Mouse (Mus musculus) forebrain, embryonic 16.5 days (tissue): ENCODE data around the gene Atf3. TPM values are rescaled to one million over a fixed set of nuclear protein-coding genes. Genes with fewer than 3 reads are reported as not detected.

Source experiments
- ATAC-seq: fragments of 200-750 bp; cut with Nextera tagmentation; 2 replicates; pipeline ENCODE4 v1.8.0; 2017; ENCODE audit warnings: mild to moderate bottlenecking, moderate library complexity
- H3K27ac ChIP-seq: fragments of 300-500 bp; sonication (generic); 2 replicates; pipeline ENCODE4 v1.5.1; 2014; ENCODE audit warnings: low read length, control low read depth
- H3K27me3 ChIP-seq: fragments of 300-500 bp; sonication (generic); replicated peaks from 2 replicates; pipeline ENCODE4 v1.6.1; 2014; ENCODE audit warnings: low read length; ENCODE audit not compliant: control insufficient read depth, insufficient read depth
- H3K36me3 ChIP-seq: fragments of 300-500 bp; sonication (generic); 2 replicates; pipeline ENCODE4 v1.6.1; 2014; ENCODE audit not compliant: control insufficient read depth, insufficient read depth
- H3K4me1 ChIP-seq: fragments of 300-500 bp; sonication (generic); replicated peaks from 2 replicates; pipeline ENCODE4 v1.6.1; 2014; ENCODE audit warnings: low read length; ENCODE audit not compliant: control insufficient read depth, insufficient read depth
- H3K4me2 ChIP-seq: fragments of 300-500 bp; sonication (generic); 2 replicates; pipeline ENCODE4 v1.6.1; 2014; ENCODE audit warnings: mild to moderate bottlenecking, low read length, control low read depth
- H3K4me3 ChIP-seq: fragments of 300-500 bp; sonication (generic); replicated peaks from 2 replicates; pipeline ENCODE4 v1.5.1; 2014; ENCODE audit warnings: mild to moderate bottlenecking, low read length, control low read depth
- H3K9ac ChIP-seq: fragments of 300-500 bp; sonication (generic); replicated peaks from 2 replicates; pipeline ENCODE4 v1.6.1; 2014; ENCODE audit warnings: low read depth, low read length, control low read depth
- H3K9me3 ChIP-seq: fragments of 300-500 bp; sonication (generic); 2 replicates; pipeline ENCODE4 v1.6.1; 2016; ENCODE audit warnings: low read length; ENCODE audit not compliant: control insufficient read depth
- WGBS: fragments of 180-500 bp; shearing (Covaris S2); extraction: QIAGEN DNeasy Blood & Tissue Kit; methylation state at CpG from one replicate; pipeline ENCODE4 v1.1.7; 2014; 5-methylcytosine and 5-hydroxymethylcytosine counted together
- polyA plus RNA-seq: library from polyadenylated mRNA; unstranded; fragments of >200 nt; fragmentation: Nextera tagmentation; extraction: Ambion mirVana; gene quantifications from 2 replicates; pipeline ENCODE4 v1.2.1, GENCODE M21; 2015

The Atf3 gene
- 0.80 and 0.95 TPM in 2 replicates for polyA plus RNA-seq

- no peak within 1 kb of the TSS for H3K27ac ChIP-seq
- ATAC-seq: no peak
- 0 out of 2 replicates have a peak, but pooled peaks cover 2% of the 10 kb centered on the region for H3K4me1 ChIP-seq
- H3K27me3 ChIP-seq: no peaks in the 10 kb centered on the region
- H3K4me2 ChIP-seq: no peak within 1 kb of the TSS
- WGBS: 83% methylated on average over 6 of the region's 6 CpGs
- no peak within 1 kb of the TSS for H3K9ac ChIP-seq
- no peaks in the 10 kb centered on the region for H3K36me3 ChIP-seq
- no peak within 1 kb of the TSS for H3K4me3 ChIP-seq
- no peaks in the 10 kb centered on the region for H3K9me3 ChIP-seq
These were observed at the start of gene Atf3 for GRCm38 (mm10) chr1:191217939-191218338. Gene Atf3 (minus strand): TSS chr1:191218039.

- Histone ChIP-seq H3K9me3 (no peaks in the 10 kb centered on the region), H3K27ac (no peak overlapping the region), H3K4me2 (no peak overlapping the region), H3K27me3 (no peaks in the 10 kb centered on the region), H3K4me1 (no peaks in the 10 kb centered on the region), H3K4me3 (no peak overlapping the region), H3K36me3 (no peaks in the 10 kb centered on the region), H3K9ac (no peak overlapping the region)
- WGBS: 88% methylated on average over 5 of the region's 5 CpGs
- no peak for ATAC-seq
These were observed 49.3 kb upstream of the Atf3 start for GRCm38 (mm10) chr1:191267162-191267561.

GRCm38 (mm10) chr1:191263471-191263870 lies 45.6 kb upstream of the Atf3 start:
- H3K27ac ChIP-seq: no peak overlapping the region
- no peaks in the 10 kb centered on the region for H3K4me1 ChIP-seq
- no peak overlapping the region for H3K4me2 ChIP-seq
- no peak overlapping the region for H3K4me3 ChIP-seq
- no peak overlapping the region for H3K9ac ChIP-seq
- H3K9me3 ChIP-seq: no peaks in the 10 kb centered on the region
- no peaks in the 10 kb centered on the region for H3K36me3 ChIP-seq
- no peak for ATAC-seq
- 90% methylated on average over 5 of the region's 5 CpGs for WGBS
- no peaks in the 10 kb centered on the region for H3K27me3 ChIP-seq

GRCm38 (mm10) chr1:191261861-191262260 lies 44.0 kb upstream of the Atf3 start:
- no peaks in the 10 kb centered on the region for H3K9me3 ChIP-seq
- no peak for ATAC-seq
- no peak overlapping the region for H3K4me2 ChIP-seq
- 21% methylated on average over 6 of the region's 6 CpGs for WGBS
- H3K4me1 ChIP-seq: no peaks in the 10 kb centered on the region
- H3K27ac ChIP-seq: no peak overlapping the region
- H3K9ac ChIP-seq: no peak overlapping the region
- no peaks in the 10 kb centered on the region for H3K36me3 ChIP-seq
- no peak overlapping the region for H3K4me3 ChIP-seq
- no peaks in the 10 kb centered on the region for H3K27me3 ChIP-seq

- Histone ChIP-seq H3K27me3 (no peaks in the 10 kb centered on the region), H3K9me3 (no peaks in the 10 kb centered on the region), H3K4me3 (no peak overlapping the region), H3K9ac (no peak overlapping the region), H3K27ac (no peak overlapping the region), H3K4me2 (no peak overlapping the region), H3K4me1 (no peaks in the 10 kb centered on the region), H3K36me3 (no peaks in the 10 kb centered on the region)
- WGBS: 75% methylated on average over 5 of the region's 5 CpGs
- no peak for ATAC-seq
These were observed 41.8 kb upstream of the Atf3 start for GRCm38 (mm10) chr1:191259661-191260060.

- Histone ChIP-seq H3K4me1 (no peaks in the 10 kb centered on the region), H3K9me3 (no peaks in the 10 kb centered on the region), H3K9ac (no peak overlapping the region), H3K36me3 (no peaks in the 10 kb centered on the region), H3K4me3 (no peak overlapping the region), H3K4me2 (no peak overlapping the region), H3K27me3 (no peaks in the 10 kb centered on the region), H3K27ac (no peak overlapping the region)
- no peak for ATAC-seq
- 25% methylated on average over 7 of the region's 7 CpGs for whole genome bisulfite sequencing
These were observed 41.3 kb upstream of the Atf3 start for GRCm38 (mm10) chr1:191259121-191259520.

GRCm38 (mm10) chr1:191258521-191258920 lies 40.7 kb upstream of the Atf3 start:
- Histone ChIP-seq H3K36me3 (no peaks in the 10 kb centered on the region), H3K9me3 (no peaks in the 10 kb centered on the region), H3K9ac (no peak overlapping the region), H3K27me3 (no peaks in the 10 kb centered on the region), H3K4me1 (no peaks in the 10 kb centered on the region), H3K4me3 (no peak overlapping the region), H3K27ac (no peak overlapping the region), H3K4me2 (no peak overlapping the region)
- 70% methylated on average over 3 of the region's 3 CpGs for WGBS
- ATAC-seq: no peak

GRCm38 (mm10) chr1:191257981-191258380 lies 40.1 kb upstream of the Atf3 start:
- WGBS: 71% methylated on average over 2 of the region's 2 CpGs

GRCm38 (mm10) chr1:191257351-191257771 lies 39.5 kb upstream of the Atf3 start:
- Histone ChIP-seq H3K9me3 (no peaks in the 10 kb centered on the region), H3K4me2 (no peak overlapping the region), H3K36me3 (no peaks in the 10 kb centered on the region), H3K4me3 (no peak overlapping the region), H3K27me3 (no peaks in the 10 kb centered on the region), H3K9ac (no peak overlapping the region), H3K27ac (no peak overlapping the region), H3K4me1 (no peaks in the 10 kb centered on the region)
- ATAC-seq: no peak
- WGBS: 75% methylated on average over 3 of the region's 3 CpGs

More at GRCm38 (mm10) chr1:191257981-191258380, 40.1 kb upstream of the Atf3 start:
- no peaks in the 10 kb centered on the region for H3K36me3 ChIP-seq
- no peak overlapping the region for H3K27ac ChIP-seq
- H3K4me2 ChIP-seq: no peak overlapping the region
- ATAC-seq: no peak
- no peak overlapping the region for H3K9ac ChIP-seq
- H3K27me3 ChIP-seq: no peaks in the 10 kb centered on the region
- no peaks in the 10 kb centered on the region for H3K9me3 ChIP-seq
- H3K4me1 ChIP-seq: no peaks in the 10 kb centered on the region
- no peak overlapping the region for H3K4me3 ChIP-seq
